Mouse (Mus musculus) G1E-ER4 (cell line): ENCODE data around the gene Gpr142. TPM values are rescaled to one million over a fixed set of nuclear protein-coding genes. Genes with fewer than 3 reads are reported as not detected.

ENCODE experiments used
- GATA1 ChIP-seq: IDR thresholded peaks from one replicate; pipeline ENCODE4 v1.8.0; 2012; ENCODE audit warnings: low read length, inconsistent platforms
- polyA plus RNA-seq: library from polyadenylated mRNA; stranded (reverse); fragments of >175 nt; gene quantifications from 2 replicates; pipeline ENCODE4 v1.2.3, GENCODE M21; 2012

Gene Gpr142
- polyA plus RNA-seq, 1 experiment, result not detected

- no peak for TF ChIP-seq GATA1
Observed at GRCm38 (mm10) chr11:114850452-114851268, 51.9 kb downstream of the Gpr142 start, which contains the start of gene Gprc5c. Gprc5c (plus strand) TSS chr11:114851152.

GRCm38 (mm10) chr11:114851269-114851607, 52.5 kb downstream of the Gpr142 start:
- TF ChIP-seq GATA1, result no peak

GRCm38 (mm10) chr11:114851608-114852310, 53.0 kb downstream of the Gpr142 start:
- TF ChIP-seq GATA1, result no peak

- no peak for TF ChIP-seq GATA1
Observed at GRCm38 (mm10) chr11:114852311-114853173, 53.8 kb downstream of the Gpr142 start.

GRCm38 (mm10) chr11:114853174-114853838, 54.6 kb downstream of the Gpr142 start:
- no peak for TF ChIP-seq GATA1

GRCm38 (mm10) chr11:114854581-114854980, 55.9 kb downstream of the Gpr142 start:
- TF ChIP-seq GATA1, result no peak

- TF ChIP-seq GATA1, result no peak
Observed at GRCm38 (mm10) chr11:114856125-114856524, 57.4 kb downstream of the Gpr142 start.

Other genes starting within 250 kb of the Gpr142 start
- gene Rpl38, start 130.4 kb upstream of the Gpr142 start, polyA plus RNA-seq, result 220 and 257 TPM in 2 replicates
- gene Ttyh2, start 123.5 kb upstream of the Gpr142 start, polyA plus RNA-seq, result 0.16 and 0.32 TPM in 2 replicates
- gene Dnaic2, start 71.5 kb upstream of the Gpr142 start, polyA plus RNA-seq, result not detected in 2 replicates
- not detected in 2 replicates for gene Kif19a, start 33.5 kb upstream of the Gpr142 start, polyA plus RNA-seq
- not detected in 2 replicates for gene Btbd17, start 3.0 kb upstream of the Gpr142 start, polyA plus RNA-seq
- gene Gprc5c, start 52.2 kb downstream of the Gpr142 start, polyA plus RNA-seq, result not detected in 2 replicates
- gene Cd300a, start 91.1 kb downstream of the Gpr142 start, polyA plus RNA-seq, result not detected in 2 replicates
- gene Cd300lb, start 135.5 kb downstream of the Gpr142 start, polyA plus RNA-seq, result not detected in 2 replicates
- gene Cd300c, start 170.2 kb downstream of the Gpr142 start, polyA plus RNA-seq, result not detected in 2 replicates
- not detected in 2 replicates for gene Cd300ld, start 191.0 kb downstream of the Gpr142 start, polyA plus RNA-seq
- not detected in 2 replicates for gene Cd300c2, start 203.0 kb downstream of the Gpr142 start, polyA plus RNA-seq
- not detected in 2 replicates for gene Cd300ld2, start 217.3 kb downstream of the Gpr142 start, polyA plus RNA-seq
- not detected in 2 replicates for gene Cd300ld4, start 228.1 kb downstream of the Gpr142 start, polyA plus RNA-seq
- gene Cd300ld5, start 238.8 kb downstream of the Gpr142 start, polyA plus RNA-seq, result not detected in 2 replicates
- gene Cd300ld3, start 249.5 kb downstream of the Gpr142 start, polyA plus RNA-seq, result not detected in 2 replicates